Mouse (Mus musculus): ENCODE results near the gene Shtn1. TPM values are rescaled to one million over a fixed set of nuclear protein-coding genes. Genes with fewer than 3 reads are reported as not detected.

Shtn1 gene
- 0.02 TPM in 1 of 2 replicates, not detected in the other for polyA plus RNA-seq (2012)

DNA sequence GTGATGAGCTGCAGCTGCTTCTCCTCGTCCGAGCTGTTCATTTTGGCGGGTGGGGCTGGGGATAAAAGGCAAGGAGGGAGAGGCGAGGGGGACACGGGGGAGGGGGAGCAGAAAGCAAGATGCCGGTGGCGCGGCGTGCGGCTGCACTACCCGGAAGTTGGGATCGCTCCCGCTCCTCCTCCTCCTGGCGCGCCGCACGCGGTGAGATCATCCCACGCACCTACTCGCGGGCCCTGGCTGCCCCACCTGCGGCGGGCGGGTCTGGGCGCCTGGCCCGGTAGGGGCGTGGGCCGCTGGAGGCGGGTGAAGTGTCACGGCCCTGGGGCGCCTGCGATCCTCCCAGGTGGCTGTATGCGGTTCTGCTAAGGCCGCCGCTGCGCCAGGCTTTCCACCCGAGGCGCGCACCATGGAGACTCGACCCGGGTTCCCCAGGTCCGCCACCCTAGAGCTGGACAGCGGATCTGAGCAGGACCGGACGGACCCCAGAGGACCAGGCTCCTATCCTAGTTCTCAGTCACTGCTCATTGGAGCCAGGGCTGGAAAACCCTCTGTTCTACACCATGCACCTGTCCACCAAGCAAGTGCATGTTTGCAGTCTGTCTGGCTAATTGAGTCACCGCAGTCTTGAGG lies at the start of gene Shtn1:
Shtn1 (minus strand) TSS at position 629 of the 630 bp plus-strand sequence.
- TF ChIP-seq GATA1 (IDR thresholded peaks at IDR 0.05; ENCODE audit: low read length), result no peak

- no peak for TF ChIP-seq GATA1 (IDR thresholded peaks at IDR 0.05; ENCODE audit: low read length)
Observed at GRCm38 (mm10) chr19:59114152-59114551, 38.3 kb upstream of the Shtn1 start.

DNA sequence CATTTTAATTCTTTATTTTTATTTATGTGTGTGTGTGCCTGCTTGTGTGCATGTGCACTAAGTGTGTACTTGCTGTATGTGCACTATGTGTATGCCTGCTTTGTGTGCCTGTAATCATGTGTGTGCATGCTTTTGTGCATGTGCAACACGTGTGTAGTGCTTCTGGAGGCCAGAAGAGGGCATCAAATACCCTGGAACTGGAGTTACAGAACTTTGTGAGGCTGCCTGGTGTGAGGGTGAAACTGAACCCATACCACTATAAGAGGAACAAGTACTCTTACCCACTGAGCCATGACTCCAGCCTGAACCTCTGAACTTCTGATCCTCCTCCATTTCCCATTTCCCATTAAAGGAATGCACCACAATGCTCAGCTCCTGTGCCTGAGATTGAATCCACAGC lies 34.0 kb upstream of the Shtn1 start:
- TF ChIP-seq GATA1 (IDR thresholded peaks at IDR 0.05; ENCODE audit: low read length), result no peak

DNA sequence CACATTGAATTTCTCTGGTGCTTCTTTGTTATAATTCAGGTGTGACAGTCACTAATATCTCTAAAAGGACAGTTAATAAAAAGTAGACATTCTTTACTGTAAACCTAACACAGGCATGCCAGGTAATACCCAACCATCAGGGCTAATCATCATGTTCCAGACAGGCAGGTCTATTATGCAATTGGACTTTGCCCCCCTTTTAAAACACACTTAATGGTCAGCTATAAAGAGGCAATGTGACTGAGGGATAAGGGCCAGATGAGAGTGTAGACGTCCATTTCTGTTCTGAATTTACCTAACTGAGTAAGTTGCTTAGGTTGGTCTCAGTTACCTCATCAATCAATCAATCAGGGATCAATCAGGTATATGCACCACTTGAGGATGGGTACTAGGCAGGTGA lies 22.4 kb upstream of the Shtn1 start:
- no peak for TF ChIP-seq GATA1 (IDR thresholded peaks at IDR 0.05; ENCODE audit: low read length)

- no peak for TF ChIP-seq GATA1 (IDR thresholded peaks at IDR 0.05; ENCODE audit: low read length)
Observed at GRCm38 (mm10) chr19:59092295-59092694, 16.4 kb upstream of the Shtn1 start.

- TF ChIP-seq GATA1 (IDR thresholded peaks at IDR 0.05; ENCODE audit: low read length), result no peak
Observed at GRCm38 (mm10) chr19:59090337-59090736, 14.4 kb upstream of the Shtn1 start.

GRCm38 (mm10) chr19:59084296-59084695 lies 8.4 kb upstream of the Shtn1 start:
- TF ChIP-seq GATA1 (IDR thresholded peaks at IDR 0.05; ENCODE audit: low read length), result no peak

DNA sequence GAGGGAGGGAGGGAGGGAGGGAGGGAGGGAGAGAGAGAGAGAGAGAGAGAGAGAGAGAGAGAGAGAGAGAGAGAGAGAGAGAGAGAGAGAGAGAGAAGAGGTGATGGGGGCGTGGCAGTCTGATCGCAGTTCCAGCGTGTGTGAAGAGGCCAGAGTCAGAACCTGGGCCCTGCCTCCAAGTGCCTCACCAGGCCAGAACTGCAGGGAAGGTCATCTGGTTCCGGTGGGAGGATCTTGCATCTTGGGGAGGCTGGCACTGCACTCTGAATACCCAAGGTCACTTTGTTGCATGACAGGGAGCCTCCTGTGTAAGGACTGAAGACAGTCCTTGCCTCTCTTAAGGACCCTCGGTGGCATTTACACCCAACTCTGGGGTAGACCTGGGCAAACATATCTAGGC lies 231 bp upstream of the Shtn1 start:
- no peak for TF ChIP-seq GATA1 (IDR thresholded peaks at IDR 0.05; ENCODE audit: low read length)

DNA sequence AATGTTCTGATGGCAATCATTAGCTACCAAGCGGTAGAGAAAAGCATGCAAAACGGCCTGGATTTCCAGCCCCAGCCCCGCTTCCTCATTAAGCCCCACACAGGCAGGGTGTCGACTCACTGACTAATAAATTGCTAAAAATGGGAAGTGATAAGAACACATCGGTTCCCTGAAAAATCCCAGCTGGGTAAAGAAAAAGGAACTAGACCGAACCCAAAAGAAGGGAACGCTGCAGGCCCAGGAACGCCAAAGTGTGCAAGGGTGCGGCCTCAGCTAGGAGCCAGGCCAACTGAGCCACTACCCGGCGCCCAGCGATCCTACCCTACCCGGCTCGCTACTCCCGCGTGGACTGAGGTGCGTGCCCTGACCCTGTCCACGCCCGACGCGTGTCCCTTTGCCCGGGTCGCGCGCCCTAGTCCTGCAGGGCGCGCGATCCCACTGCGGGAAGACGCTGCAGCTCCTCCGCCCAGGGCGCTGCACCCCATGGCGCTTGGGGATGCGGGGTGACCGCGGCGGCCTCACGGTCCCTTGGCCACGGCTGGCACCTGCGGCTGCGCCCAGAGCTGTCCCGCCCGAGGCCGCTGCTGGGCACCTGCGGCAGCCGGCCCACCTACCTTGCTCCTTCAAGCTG lies 944 bp downstream of the Shtn1 start:
- no peak for TF ChIP-seq GATA1 (IDR thresholded peaks at IDR 0.05; ENCODE audit: low read length)

- no peak for TF ChIP-seq GATA1 (IDR thresholded peaks at IDR 0.05; ENCODE audit: low read length)
Observed at GRCm38 (mm10) chr19:59074381-59074780, 1.5 kb downstream of the Shtn1 start.

- no peak for TF ChIP-seq GATA1 (IDR thresholded peaks at IDR 0.05; ENCODE audit: low read length)
Observed at GRCm38 (mm10) chr19:59073006-59073405, 2.9 kb downstream of the Shtn1 start.

DNA sequence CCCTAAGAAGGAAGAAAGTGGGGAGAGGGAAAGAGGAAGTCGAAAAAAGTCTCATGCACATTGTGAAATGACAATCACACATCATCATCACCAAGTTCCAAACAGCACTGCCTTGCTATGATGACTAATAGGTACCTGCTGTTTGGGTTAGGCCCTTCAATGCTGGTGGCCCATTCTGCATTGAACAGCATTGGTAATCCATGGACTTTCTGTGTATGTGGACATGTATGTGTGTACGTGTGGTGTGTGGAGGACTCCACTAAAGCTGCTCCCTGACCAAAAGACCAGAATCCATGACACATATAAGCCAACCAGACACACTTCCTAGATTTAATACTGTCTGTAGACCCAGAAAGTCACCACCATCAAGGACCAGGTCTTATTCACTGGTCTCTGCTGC lies 3.9 kb downstream of the Shtn1 start:
- no peak for TF ChIP-seq GATA1 (IDR thresholded peaks at IDR 0.05; ENCODE audit: low read length)

DNA sequence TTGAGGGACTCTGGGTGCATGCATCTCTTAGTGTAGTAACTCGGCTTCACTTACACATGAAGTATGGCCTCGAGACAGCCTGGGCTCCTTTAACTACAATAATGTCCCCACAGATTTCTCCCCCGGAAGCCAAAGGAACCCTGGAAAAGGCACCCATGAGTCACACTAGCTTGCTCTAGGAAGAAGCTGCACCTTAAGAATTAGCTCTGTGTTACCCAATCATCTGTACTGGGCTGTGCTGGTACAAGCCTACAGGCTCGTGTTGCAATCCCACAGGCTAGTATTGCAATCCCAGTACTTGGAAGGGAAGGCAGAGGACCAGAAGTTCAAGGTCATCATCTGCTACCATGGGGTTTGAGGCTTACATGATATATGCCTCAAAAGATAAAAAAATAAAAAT lies 4.5 kb downstream of the Shtn1 start:
- TF ChIP-seq GATA1 (IDR thresholded peaks at IDR 0.05; ENCODE audit: low read length), result no peak

GRCm38 (mm10) chr19:59067652-59068051 lies 8.2 kb downstream of the Shtn1 start:
- no peak for TF ChIP-seq GATA1 (IDR thresholded peaks at IDR 0.05; ENCODE audit: low read length)

GRCm38 (mm10) chr19:59066670-59067069 lies 9.2 kb downstream of the Shtn1 start:
- TF ChIP-seq GATA1 (IDR thresholded peaks at IDR 0.05; ENCODE audit: low read length), result no peak

DNA sequence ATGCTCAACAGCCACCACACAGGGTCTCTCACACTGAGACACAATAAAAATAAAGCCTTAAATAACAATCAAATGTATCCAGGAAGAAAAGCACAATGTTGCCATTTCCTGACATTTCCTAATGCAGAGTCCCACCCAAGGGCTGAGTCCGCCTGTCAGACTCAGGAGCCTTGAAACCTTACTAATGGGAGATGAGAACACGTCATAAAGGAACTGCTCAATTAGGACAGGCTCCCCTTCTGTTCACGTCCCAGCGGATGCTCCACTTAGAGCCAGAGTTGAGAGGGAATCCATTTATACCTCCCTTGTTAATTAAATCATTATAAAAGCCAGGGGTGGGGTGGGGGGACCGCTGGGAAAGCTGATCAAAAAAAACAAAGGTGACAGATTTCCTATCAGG lies 9.8 kb downstream of the Shtn1 start:
- no peak for TF ChIP-seq GATA1 (IDR thresholded peaks at IDR 0.05; ENCODE audit: low read length)

DNA sequence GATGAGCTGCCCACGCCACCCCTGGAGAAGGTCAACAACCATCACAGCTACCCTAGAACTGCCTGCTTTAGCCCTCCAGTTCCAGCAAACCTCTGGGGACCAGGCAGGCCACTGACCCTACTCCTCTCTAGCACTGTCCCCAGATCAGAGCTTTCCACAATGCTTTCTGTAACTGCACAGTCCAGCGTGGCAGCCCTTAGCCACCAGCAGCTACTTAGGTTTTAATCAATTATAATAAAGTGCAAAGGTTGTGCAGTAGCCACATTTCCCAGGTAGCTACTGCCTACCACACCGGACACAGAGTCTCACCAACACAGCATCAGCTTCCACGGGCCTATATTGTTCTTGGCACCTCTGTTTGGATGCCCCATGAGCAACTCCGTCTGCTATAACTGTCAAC lies 11.3 kb downstream of the Shtn1 start:
- no peak for TF ChIP-seq GATA1 (IDR thresholded peaks at IDR 0.05; ENCODE audit: low read length)
